Mouse (Mus musculus) layer of hippocampus, adult 18-20 months (tissue): Measurements from ENCODE around the gene Bbs9. TPM values are rescaled to one million over a fixed set of nuclear protein-coding genes. Genes with fewer than 3 reads are reported as not detected.
"Not testable (repeated sequence)": the region's sequence is repeated elsewhere in the genome, so short reads cannot be mapped to it uniquely, and the experiment has no call there.

Experiments
- DNase-seq, 2 experiments: peaks; one replicate each; pipeline ENCODE4 v3.0.0; 2022; ENCODE audit warnings: low spot score in 2 of 2
- total RNA-seq, 2 experiments: library from RNA; stranded (reverse); gene quantifications; 2 replicates each; pipeline ENCODE4 v1.2.3; 2021

Gene Bbs9
- total RNA-seq, 2 experiments from 2014 or later = 32.5 to 34.8 TPM

DNA sequence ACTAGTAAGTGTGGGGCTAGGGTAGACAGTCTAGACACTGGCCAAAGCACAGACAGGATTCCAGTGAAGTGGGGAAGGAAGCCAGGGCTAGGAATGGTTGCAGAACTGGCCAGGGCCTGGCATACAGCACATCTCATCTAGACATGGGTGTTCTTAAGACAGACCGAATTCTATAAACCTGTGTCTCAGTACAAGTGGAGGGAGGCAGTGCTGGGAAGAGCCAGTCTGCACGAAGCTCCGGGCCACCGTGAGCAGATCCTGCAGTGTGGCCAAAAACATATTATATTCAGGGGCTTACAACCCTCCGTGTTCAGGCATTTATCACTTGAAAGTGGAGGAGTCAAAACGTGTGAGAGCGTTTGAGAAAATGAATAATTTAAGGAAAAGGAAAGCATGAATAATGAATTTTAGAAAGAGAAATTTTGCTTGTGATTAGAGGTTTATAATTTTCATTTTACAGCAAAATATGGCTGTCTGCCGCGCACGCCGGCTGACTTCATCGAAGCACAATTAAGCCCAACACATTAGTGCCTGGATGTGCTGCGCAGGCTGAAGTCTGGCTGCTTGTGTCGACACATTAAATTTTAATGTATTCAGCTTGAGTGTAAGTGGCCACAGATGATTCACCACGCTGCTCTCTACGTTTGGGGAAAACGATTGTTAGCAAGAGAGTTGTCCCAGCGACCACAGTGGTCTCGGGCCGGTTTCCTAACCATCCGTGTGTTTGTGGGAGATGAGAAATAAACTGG is 353.9 kb downstream of the Bbs9 start:
- DNase-seq = no peak

DNA sequence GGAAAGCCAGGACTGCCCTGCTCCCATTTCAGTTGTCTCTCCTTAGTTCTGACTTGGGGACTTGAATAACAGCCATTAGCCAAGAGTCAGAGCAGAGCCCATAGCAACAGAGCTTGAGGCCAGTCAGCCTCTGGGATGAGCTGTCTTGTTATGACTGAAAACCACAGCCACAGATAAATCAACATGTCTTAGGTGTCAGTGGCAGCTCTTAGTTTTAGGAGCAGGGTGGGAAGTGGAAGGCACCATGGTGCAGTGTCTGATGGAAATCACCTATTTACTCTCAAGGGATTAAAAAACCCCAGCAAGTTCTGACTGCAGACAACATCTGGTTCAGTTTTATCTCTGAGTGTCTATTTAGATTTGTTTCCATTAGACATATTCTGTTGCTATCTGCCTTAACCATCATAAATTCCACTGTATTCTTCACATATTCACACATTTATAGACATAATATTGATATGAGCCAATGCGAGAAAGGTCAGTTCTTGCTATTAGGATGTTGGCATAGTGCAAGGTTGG is 359.5 kb downstream of the Bbs9 start:
- DNase-seq = no peak

DNA sequence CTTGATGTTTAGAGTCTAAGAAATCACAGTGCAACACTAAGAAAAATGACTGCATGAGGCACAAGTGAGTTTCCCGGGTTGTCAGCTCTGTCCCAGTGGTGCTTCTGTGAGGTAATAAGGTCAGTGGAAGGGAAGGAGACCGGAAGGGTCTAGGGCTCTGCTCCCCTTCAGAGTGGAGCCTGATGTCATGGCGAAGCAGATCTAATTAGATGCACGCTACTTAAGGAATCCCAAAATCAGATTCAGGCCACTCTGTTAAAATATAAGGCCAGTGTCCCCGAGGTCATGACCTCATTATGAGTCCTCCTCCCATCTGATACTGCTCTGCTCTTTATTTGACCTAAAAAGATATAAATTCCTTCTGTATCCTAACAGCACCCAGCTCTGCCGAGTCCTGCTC is 361.5 kb downstream of the Bbs9 start:
- DNase-seq = no peak

DNA sequence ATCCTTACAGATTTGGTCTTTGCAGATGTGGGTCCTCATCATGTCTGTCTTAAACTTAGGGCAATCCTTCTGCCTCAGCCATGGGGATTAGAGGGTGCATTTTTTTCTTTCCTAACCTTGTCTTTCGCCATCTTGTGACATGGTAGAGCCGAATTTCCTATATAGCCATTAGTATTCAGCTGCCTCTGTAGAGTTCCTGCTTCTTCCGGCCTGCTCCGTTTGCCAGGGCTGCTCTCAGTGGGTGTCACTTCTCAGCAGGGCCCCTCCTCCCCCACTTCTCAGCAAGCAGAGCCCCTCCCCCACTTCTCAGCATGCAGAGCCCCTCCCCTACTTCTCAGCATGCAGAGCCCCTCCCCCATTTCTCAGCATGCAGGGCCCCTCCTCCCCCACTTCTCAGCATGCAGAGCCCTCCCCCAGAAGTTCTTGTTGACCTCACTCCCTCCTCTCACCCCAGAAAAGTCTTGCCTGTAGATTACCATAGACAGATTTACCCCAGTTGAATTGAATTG is 362.2 kb downstream of the Bbs9 start:
- DNase-seq = no peak

DNA sequence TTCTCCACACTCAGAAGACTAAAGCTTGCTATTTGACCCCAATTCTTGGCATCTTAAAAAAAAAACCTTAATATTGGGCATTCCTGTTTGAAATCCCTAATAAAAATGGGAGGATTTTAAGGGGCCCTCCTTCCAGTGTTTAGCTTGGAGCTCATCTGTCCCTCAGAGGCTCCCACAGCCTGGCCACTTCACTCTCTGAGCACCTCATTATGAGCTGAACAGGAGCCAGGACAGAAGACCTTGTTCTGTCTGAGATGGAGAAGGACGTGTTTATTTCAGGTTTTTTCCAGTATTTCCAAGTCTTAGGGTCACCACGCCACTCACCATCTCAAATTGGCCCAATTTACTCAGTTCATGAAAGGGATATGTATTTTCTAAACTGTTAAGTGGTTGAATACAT is 370.5 kb downstream of the Bbs9 start:
- DNase-seq = no peak

DNA sequence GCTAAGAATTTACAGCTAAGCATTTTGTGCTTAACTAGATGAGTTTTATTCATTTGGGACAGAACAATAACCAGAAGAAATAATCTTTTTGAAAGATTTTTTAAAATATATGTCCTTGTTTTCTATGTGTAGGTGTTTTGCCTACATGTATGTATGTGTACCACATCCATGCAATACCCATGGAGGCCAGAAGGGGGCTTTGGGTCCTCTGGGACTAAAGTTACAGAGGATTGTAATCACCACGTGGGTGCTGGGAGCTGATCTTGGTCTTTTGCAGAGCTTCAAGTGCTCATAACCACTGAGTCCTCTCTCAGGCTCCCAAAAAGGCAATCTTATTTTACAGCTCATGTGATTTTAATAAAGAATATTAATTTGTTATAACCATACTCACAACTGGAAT is 371.3 kb downstream of the Bbs9 start:
- no peak for DNase-seq

DNA sequence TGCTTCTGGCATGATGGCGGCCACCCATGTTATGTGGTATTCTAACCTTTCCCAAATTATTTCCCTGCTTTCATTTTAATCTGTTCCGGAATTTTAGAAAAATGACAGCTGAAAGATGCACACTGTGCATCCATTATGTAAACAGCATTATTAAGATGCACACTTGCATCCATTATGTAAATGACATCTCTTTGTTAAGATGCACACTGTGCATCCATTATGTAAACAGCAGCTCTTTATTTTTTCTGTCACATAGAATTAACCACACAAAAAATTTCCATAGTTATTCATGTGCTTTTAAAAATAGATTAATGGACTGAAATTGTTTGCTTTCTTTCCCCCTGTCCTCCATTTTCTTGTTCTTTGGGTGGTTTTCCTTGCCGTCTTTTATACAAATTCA is 373.3 kb downstream of the Bbs9 start:
- no peak for DNase-seq

DNA sequence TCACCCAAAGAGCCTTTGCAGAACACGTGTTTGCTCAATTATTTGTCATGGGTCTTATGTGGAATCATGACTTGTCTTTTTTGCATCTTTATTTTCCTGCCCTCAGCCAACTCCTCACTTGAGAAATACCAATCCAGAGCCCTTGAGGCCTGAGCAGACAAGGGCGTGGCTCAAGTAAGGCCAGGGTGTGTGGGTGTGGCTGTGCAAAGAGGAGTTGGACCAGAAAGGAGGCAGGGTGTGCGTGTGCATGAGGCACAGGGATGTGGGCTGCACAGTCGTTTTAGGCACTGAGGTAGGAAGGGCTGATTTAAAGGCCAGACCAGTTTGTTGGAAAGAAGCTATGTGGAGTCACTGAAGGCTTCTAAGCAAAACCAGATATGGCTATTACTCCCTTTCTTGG is 373.7 kb downstream of the Bbs9 start:
- DNase-seq = no peak

DNA sequence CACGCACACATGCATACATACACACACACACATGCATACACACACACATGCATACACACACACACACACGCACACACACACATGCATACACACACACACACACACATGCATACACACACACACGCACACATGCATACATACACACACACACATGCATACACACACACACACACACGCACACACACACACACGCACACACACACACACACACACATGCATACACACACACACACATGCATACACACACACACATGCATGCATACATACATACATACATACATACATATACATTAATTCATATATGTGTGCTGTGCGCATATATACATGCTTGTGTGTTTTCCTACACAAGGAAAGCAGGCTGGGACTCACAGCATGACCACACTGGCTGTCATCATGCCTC is 393.6 kb downstream of the Bbs9 start:
- DNase-seq = not testable (repeated sequence)

DNA sequence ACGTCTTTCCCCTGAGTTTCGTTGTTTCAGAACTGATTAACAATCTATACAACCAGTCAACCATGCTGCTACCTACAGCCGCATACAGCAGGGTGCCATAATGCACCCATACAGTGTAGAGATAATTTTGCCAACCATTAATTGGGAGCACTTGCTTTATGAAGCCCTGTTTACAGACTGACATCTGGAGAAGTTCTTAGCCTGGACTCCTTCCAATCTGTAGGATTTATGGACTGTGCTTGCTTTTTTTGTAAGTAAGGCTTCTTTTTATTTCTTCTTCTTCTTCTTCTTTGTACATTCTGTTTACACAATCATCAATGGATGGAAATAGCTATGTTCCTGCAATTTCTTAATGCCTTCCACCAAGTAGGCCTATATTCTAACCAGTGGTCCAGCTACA is 395.1 kb downstream of the Bbs9 start:
- DNase-seq = no peak

DNA sequence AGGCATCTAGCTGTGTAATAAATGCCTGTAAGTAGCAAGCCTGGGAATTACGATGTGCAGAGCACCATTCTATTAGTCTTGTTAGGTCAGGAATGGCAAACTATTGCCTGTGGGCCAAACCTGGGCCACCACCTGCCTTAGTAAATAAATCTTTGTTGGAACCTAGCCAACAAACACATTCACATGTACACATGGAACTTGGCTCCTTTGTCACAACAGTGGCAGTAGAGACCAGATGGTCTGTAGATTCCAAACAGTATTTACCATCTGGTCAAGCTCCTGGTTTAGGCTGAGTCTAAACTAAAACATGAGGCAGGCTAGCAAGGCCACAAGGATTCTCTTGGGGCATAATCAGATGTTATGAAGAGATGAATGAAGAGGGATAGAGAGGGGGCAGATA is 399.7 kb downstream of the Bbs9 start:
- DNase-seq = no peak

DNA sequence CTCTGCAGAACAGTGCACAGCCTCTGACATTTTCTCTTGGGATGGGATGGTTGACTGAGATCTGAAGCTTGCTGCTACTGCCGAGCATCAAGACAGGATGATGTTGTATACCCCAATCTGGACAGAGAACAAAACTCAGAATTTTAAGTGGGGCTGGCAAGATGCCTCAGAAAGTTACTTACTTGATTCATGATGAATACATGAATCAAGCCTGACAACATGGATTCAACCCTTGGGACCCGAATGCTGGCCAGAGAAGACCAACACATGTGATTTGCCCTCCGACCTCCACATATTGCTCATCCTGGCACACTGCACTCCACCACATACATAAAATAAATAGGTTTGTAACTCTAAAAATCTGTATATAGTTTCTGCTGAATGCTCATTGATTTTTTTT is 403.8 kb downstream of the Bbs9 start:
- no peak for DNase-seq

DNA sequence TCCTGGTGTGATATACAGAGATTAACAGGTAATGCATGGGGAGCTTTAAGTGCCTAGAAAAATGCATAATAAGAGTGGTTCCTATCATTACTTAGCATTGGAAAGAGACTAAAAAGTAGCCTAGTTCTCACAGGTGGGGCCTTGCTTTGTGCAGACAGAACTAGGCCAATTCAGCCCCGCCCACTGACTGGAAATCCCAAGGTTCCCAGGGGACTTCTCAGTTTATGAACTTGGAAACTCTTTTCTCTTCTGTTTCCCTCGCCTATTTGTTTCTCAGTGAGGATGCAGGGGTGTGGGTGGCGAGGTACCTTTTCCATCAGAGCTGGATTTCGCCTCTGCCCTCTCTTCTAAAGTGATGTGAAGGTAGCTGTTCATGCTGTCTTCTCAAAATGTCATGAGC is 410.8 kb downstream of the Bbs9 start:
- no peak for DNase-seq

DNA sequence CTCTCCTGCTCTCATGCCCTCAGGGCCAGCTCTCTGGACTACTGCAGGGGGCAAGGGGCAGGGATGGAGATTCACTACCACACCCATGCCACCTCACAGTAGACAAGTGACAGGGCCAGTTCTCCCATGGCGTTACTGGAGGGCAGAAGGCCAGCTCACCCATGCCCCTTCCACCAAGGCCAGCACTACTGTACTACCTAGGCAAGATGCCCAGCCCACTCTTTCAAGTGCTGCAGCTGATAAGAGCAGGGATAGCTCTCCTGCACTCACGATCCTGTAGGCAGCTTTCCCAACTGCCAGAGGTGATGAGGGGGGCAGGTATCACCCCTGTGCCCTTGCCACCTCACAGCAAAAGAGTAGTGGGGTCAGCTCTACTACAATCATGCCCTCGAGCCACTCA is 429.9 kb downstream of the Bbs9 start:
- DNase-seq = no peak

DNA sequence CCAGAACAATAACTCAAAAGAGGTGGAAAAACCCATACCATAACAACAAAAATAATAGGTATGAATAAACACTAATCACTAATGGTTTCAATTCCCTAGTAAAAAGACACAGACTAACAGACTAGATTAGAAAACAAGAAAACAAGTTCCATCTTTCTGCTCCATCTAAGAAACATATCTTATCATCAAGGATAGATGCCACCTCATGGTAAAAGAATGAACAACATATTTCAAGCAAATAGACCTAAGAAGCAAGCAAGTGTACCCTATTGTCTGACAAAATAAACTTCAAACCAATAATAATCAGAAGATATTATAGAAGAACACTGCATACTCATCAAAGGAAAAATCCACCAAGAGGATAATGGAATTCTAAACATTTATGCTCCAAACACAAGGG is 441.3 kb downstream of the Bbs9 start:
- DNase-seq = no peak

DNA sequence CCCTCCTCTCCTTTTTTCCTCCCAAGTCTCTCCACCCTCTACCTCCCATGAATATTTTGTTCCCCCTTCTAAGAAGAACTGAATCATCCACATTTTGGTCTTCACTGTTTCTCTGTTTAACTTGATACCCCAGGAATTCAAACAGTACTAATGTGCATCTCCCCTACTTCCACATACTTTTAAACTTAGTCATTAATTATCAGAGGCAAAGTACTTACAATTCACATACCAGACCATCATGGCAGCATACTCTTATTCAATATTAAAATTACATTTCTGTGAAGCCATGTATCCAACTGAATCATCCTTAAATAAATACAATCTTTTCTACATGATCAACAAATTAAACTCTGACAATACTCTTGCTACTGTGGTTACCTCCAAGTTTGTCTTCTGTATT is 460.1 kb downstream of the Bbs9 start:
- DNase-seq = no peak

Other genes starting within 250 kb of the Bbs9 start
- 1 to 10 TPM; 5.1 to 5.5 TPM for gene Zfp599, start 215.8 kb upstream of the Bbs9 start, total RNA-seq
- gene Zfp810, start 168.1 kb upstream of the Bbs9 start, total RNA-seq = 10 to 100 TPM; 14.5 TPM
- 10 to 100 TPM; 34.9 to 36.4 TPM for gene Anln, start 86.5 kb upstream of the Bbs9 start, total RNA-seq
- 1 to 10 TPM; 7.6 to 8.1 TPM for gene 9530077C05Rik, start 64.2 kb upstream of the Bbs9 start, total RNA-seq
- gene Gm17545, start 21.4 kb upstream of the Bbs9 start, total RNA-seq = not detected
- 10 to 100 TPM; 29.1 to 30.5 TPM for gene Rp9, start 6.0 kb upstream of the Bbs9 start, total RNA-seq